Mouse (Mus musculus): ENCODE measurements around the gene Stim1. TPM values are rescaled to one million over a fixed set of nuclear protein-coding genes. Genes with fewer than 3 reads are reported as not detected.

Stim1 gene
- polyA plus RNA-seq, 1 experiment from 2014 or later = 23.3 TPM

GRCm38 (mm10) chr7:102315435-102315834 lies 47.8 kb downstream of the Stim1 start:
- no peaks in the 10 kb centered on the region for H3K36me3 ChIP-seq (ENCODE audit: control insufficient read depth, insufficient read depth, low read length)
- WGBS = 19% methylated on average over 7 of the region's 7 CpGs
- ATAC-seq (replicated peaks; ENCODE audit: low FRiP score) = peak; percentile 80
- H3K27ac ChIP-seq (ENCODE audit: low read depth, low read length) = peak overlapping the region; percentile 45; the same call in 1 of the 2 replicates
- H3K27me3 ChIP-seq (replicated peaks; ENCODE audit: control insufficient read depth, insufficient read depth, low read length) = no peaks in the 10 kb centered on the region
- no peak for DNase-seq (ENCODE audit: low spot score)
- no peak overlapping the region for H3K4me3 ChIP-seq (ENCODE audit: low read depth, low read length)
- H3K9ac ChIP-seq (ENCODE audit: low read depth, low read length) = no peak overlapping the region
- no peaks in the 10 kb centered on the region for H3K9me3 ChIP-seq (ENCODE audit: control insufficient read depth, low read length)
- peaks cover 33% of the 10 kb centered on the region for H3K4me1 ChIP-seq (replicated peaks; ENCODE audit: control insufficient read depth, insufficient read depth, low read length)
- peak overlapping the region; percentile 54 for H3K4me2 ChIP-seq

- no peak overlapping the region for H3K4me3 ChIP-seq (ENCODE audit: low read depth, low read length)
- no peak overlapping the region for H3K4me2 ChIP-seq
- 73% methylated on average over 3 of the region's 3 CpGs for WGBS
- no peak overlapping the region for H3K27ac ChIP-seq (ENCODE audit: low read depth, low read length)
- H3K9ac ChIP-seq (ENCODE audit: low read depth, low read length) = no peak overlapping the region
- H3K4me1 ChIP-seq (replicated peaks; ENCODE audit: control insufficient read depth, insufficient read depth, low read length) = peaks cover 33% of the 10 kb centered on the region
- no peak for ATAC-seq (replicated peaks; ENCODE audit: low FRiP score)
- H3K27me3 ChIP-seq (replicated peaks; ENCODE audit: control insufficient read depth, insufficient read depth, low read length) = no peaks in the 10 kb centered on the region
- no peaks in the 10 kb centered on the region for H3K9me3 ChIP-seq (ENCODE audit: control insufficient read depth, low read length)
- H3K36me3 ChIP-seq (ENCODE audit: control insufficient read depth, insufficient read depth, low read length) = no peaks in the 10 kb centered on the region
- DNase-seq (ENCODE audit: low spot score) = no peak
Measured at GRCm38 (mm10) chr7:102317583-102318168, 50.1 kb downstream of the Stim1 start.

- WGBS = 82% methylated on average over 5 of the region's 5 CpGs
- ATAC-seq (replicated peaks; ENCODE audit: low FRiP score) (no peak), DNase-seq (ENCODE audit: low spot score) (no peak)
- Histone ChIP-seq H3K27ac (ENCODE audit: low read depth, low read length) (no peak overlapping the region), H3K9me3 (ENCODE audit: control insufficient read depth, low read length) (no peaks in the 10 kb centered on the region), H3K4me3 (ENCODE audit: low read depth, low read length) (no peak overlapping the region), H3K27me3 (replicated peaks; ENCODE audit: control insufficient read depth, insufficient read depth, low read length) (no peaks in the 10 kb centered on the region), H3K9ac (ENCODE audit: low read depth, low read length) (no peak overlapping the region), H3K4me1 (replicated peaks; ENCODE audit: control insufficient read depth, insufficient read depth, low read length) (0 out of 2 replicates have a peak, but pooled peaks cover 3% of the 10 kb centered on the region), H3K4me2 (no peak overlapping the region), H3K36me3 (ENCODE audit: control insufficient read depth, insufficient read depth, low read length) (no peaks in the 10 kb centered on the region)
Measured at GRCm38 (mm10) chr7:102322137-102322536, 54.5 kb downstream of the Stim1 start.

- no peaks in the 10 kb centered on the region for H3K9me3 ChIP-seq (ENCODE audit: control insufficient read depth, low read length)
- no peak for ATAC-seq (replicated peaks; ENCODE audit: low FRiP score)
Measured at GRCm38 (mm10) chr7:102326323-102326722, 58.7 kb downstream of the Stim1 start.

GRCm38 (mm10) chr7:102330270-102330669 lies 62.7 kb downstream of the Stim1 start:
- no peaks in the 10 kb centered on the region; the same call in 1 of the 2 replicates for H3K4me1 ChIP-seq (replicated peaks; ENCODE audit: control insufficient read depth, insufficient read depth, low read length)
- no peak for DNase-seq (ENCODE audit: low spot score)
- H3K9ac ChIP-seq (ENCODE audit: low read depth, low read length) = no peak overlapping the region
- no peaks in the 10 kb centered on the region for H3K9me3 ChIP-seq (ENCODE audit: control insufficient read depth, low read length)
- no peak overlapping the region for H3K4me2 ChIP-seq
- no peak overlapping the region for H3K4me3 ChIP-seq (ENCODE audit: low read depth, low read length)
- H3K36me3 ChIP-seq (ENCODE audit: control insufficient read depth, insufficient read depth, low read length) = no peaks in the 10 kb centered on the region
- H3K27me3 ChIP-seq (replicated peaks; ENCODE audit: control insufficient read depth, insufficient read depth, low read length) = no peaks in the 10 kb centered on the region
- ATAC-seq (replicated peaks; ENCODE audit: low FRiP score) = peak; percentile 45; the same call in 1 of the 2 replicates
- WGBS = 82% methylated on average over 5 of the region's 5 CpGs
- H3K27ac ChIP-seq (ENCODE audit: low read depth, low read length) = no peak overlapping the region

More at GRCm38 (mm10) chr7:102326323-102326722, 58.7 kb downstream of the Stim1 start:
- Histone ChIP-seq H3K27me3 (replicated peaks; ENCODE audit: control insufficient read depth, insufficient read depth, low read length) (no peaks in the 10 kb centered on the region), H3K4me2 (no peak overlapping the region), H3K4me3 (ENCODE audit: low read depth, low read length) (no peak overlapping the region), H3K36me3 (ENCODE audit: control insufficient read depth, insufficient read depth, low read length) (no peaks in the 10 kb centered on the region), H3K9ac (ENCODE audit: low read depth, low read length) (no peak overlapping the region), H3K4me1 (replicated peaks; ENCODE audit: control insufficient read depth, insufficient read depth, low read length) (no peaks in the 10 kb centered on the region), H3K27ac (ENCODE audit: low read depth, low read length) (no peak overlapping the region)
- no peak for DNase-seq (ENCODE audit: low spot score)

GRCm38 (mm10) chr7:102331476-102331875 lies 63.9 kb downstream of the Stim1 start:
- Histone ChIP-seq H3K4me1 (replicated peaks; ENCODE audit: control insufficient read depth, insufficient read depth, low read length) (no peaks in the 10 kb centered on the region; the same call in 1 of the 2 replicates), H3K4me2 (no peak overlapping the region), H3K4me3 (ENCODE audit: low read depth, low read length) (no peak overlapping the region), H3K36me3 (ENCODE audit: control insufficient read depth, insufficient read depth, low read length) (no peaks in the 10 kb centered on the region), H3K9ac (ENCODE audit: low read depth, low read length) (no peak overlapping the region), H3K27me3 (replicated peaks; ENCODE audit: control insufficient read depth, insufficient read depth, low read length) (no peaks in the 10 kb centered on the region), H3K9me3 (ENCODE audit: control insufficient read depth, low read length) (no peaks in the 10 kb centered on the region), H3K27ac (ENCODE audit: low read depth, low read length) (no peak overlapping the region)
- ATAC-seq (replicated peaks; ENCODE audit: low FRiP score) = no peak
- 62% methylated on average over 3 of the region's 3 CpGs for WGBS
- no peak for DNase-seq (ENCODE audit: low spot score)

GRCm38 (mm10) chr7:102333741-102334140 lies 66.1 kb downstream of the Stim1 start:
- H3K4me1 ChIP-seq (replicated peaks; ENCODE audit: control insufficient read depth, insufficient read depth, low read length) = no peaks in the 10 kb centered on the region; the same call in none of the 2 replicates
- no peaks in the 10 kb centered on the region for H3K36me3 ChIP-seq (ENCODE audit: control insufficient read depth, insufficient read depth, low read length)
- H3K9me3 ChIP-seq (ENCODE audit: control insufficient read depth, low read length) = no peaks in the 10 kb centered on the region
- DNase-seq (ENCODE audit: low spot score) (no peak), ATAC-seq (replicated peaks; ENCODE audit: low FRiP score) (no peak)
- H3K27ac ChIP-seq (ENCODE audit: low read depth, low read length) = no peak overlapping the region
- H3K9ac ChIP-seq (ENCODE audit: low read depth, low read length) = no peak overlapping the region
- no peak overlapping the region for H3K4me2 ChIP-seq
- H3K27me3 ChIP-seq (replicated peaks; ENCODE audit: control insufficient read depth, insufficient read depth, low read length) = no peaks in the 10 kb centered on the region
- H3K4me3 ChIP-seq (ENCODE audit: low read depth, low read length) = no peak overlapping the region
- 26% methylated on average over 4 of the region's 4 CpGs for WGBS

- ATAC-seq (replicated peaks; ENCODE audit: low FRiP score) (no peak), DNase-seq (ENCODE audit: low spot score) (no peak)
- H3K4me3 ChIP-seq (ENCODE audit: low read depth, low read length) = no peak overlapping the region
- no peaks in the 10 kb centered on the region for H3K36me3 ChIP-seq (ENCODE audit: control insufficient read depth, insufficient read depth, low read length)
- no peaks in the 10 kb centered on the region for H3K27me3 ChIP-seq (replicated peaks; ENCODE audit: control insufficient read depth, insufficient read depth, low read length)
- H3K4me1 ChIP-seq (replicated peaks; ENCODE audit: control insufficient read depth, insufficient read depth, low read length) = no peaks in the 10 kb centered on the region; the same call in none of the 2 replicates
- H3K9ac ChIP-seq (ENCODE audit: low read depth, low read length) = no peak overlapping the region
- no peaks in the 10 kb centered on the region for H3K9me3 ChIP-seq (ENCODE audit: control insufficient read depth, low read length)
- no peak overlapping the region for H3K4me2 ChIP-seq
- H3K27ac ChIP-seq (ENCODE audit: low read depth, low read length) = no peak overlapping the region
- WGBS = 92% methylated on average over 5 of the region's 5 CpGs
Measured at GRCm38 (mm10) chr7:102337326-102337725, 69.7 kb downstream of the Stim1 start.

- Histone ChIP-seq H3K27ac (ENCODE audit: low read depth, low read length) (no peak overlapping the region), H3K9me3 (ENCODE audit: control insufficient read depth, low read length) (no peaks in the 10 kb centered on the region), H3K4me1 (replicated peaks; ENCODE audit: control insufficient read depth, insufficient read depth, low read length) (no peaks in the 10 kb centered on the region; the same call in none of the 2 replicates), H3K4me2 (0 out of 2 replicates have a peak overlapping the region, but pooled peaks have one; percentile 12), H3K36me3 (ENCODE audit: control insufficient read depth, insufficient read depth, low read length) (no peaks in the 10 kb centered on the region), H3K27me3 (replicated peaks; ENCODE audit: control insufficient read depth, insufficient read depth, low read length) (no peaks in the 10 kb centered on the region), H3K4me3 (ENCODE audit: low read depth, low read length) (no peak overlapping the region), H3K9ac (ENCODE audit: low read depth, low read length) (no peak overlapping the region)
- ATAC-seq (replicated peaks; ENCODE audit: low FRiP score) = no peak
- no peak for DNase-seq (ENCODE audit: low spot score)
- WGBS = 26% methylated on average over 3 of the region's 3 CpGs
Measured at GRCm38 (mm10) chr7:102337898-102338297, 70.3 kb downstream of the Stim1 start.

All from liver, embryonic 11.5 days (tissue).